Mouse (Mus musculus): Measurements from ENCODE around the gene Tm9sf3.

GRCm38 (mm10) chr19:41176881-41177280, 86.9 kb downstream of the Tm9sf3 start:
- TF ChIP-seq CTCF (conservative IDR thresholded peaks at IDR 0.05; ENCODE audit: low read length) (no peak), POU5F1 (IDR thresholded peaks at IDR 0.05; ENCODE audit: borderline replicate concordance, low read length) (no peak), NANOG (IDR thresholded peaks at IDR 0.05; ENCODE audit: borderline replicate concordance, low read length) (no peak)

Data from E14TG2a.4 (cell line).